Mouse (Mus musculus) testis, adult 2 months (tissue): ENCODE results near the gene Ska3. TPM values are rescaled to one million over a fixed set of nuclear protein-coding genes. Genes with fewer than 3 reads are reported as not detected.
"Not testable (repeated sequence)": the region's sequence is repeated elsewhere in the genome, so short reads cannot be mapped to it uniquely, and the experiment has no call there.

Source experiments
- H3K27ac ChIP-seq: fragments of 200-500 bp; 2 replicates; pipeline ENCODE4 v1.5.1; 2012; ENCODE audit warnings: low read depth, low read length; ENCODE audit not compliant: control insufficient read depth, insufficient read depth
- H3K27me3 ChIP-seq: fragments of 200-500 bp; 2 replicates; pipeline ENCODE4 v1.6.1; 2012; ENCODE audit warnings: mild to moderate bottlenecking, low read length, moderate library complexity; ENCODE audit not compliant: control insufficient read depth, insufficient read depth
- H3K36me3 ChIP-seq: fragments of 200-500 bp; 2 replicates; pipeline ENCODE4 v1.6.1; 2012; ENCODE audit warnings: mild to moderate bottlenecking, low read length; ENCODE audit not compliant: control insufficient read depth, insufficient read depth
- H3K4me1 ChIP-seq: fragments of 200-500 bp; 2 replicates; pipeline ENCODE4 v1.6.1; 2012; ENCODE audit warnings: low read length; ENCODE audit not compliant: control insufficient read depth, insufficient read depth
- H3K4me3 ChIP-seq: fragments of 200-500 bp; 2 replicates; pipeline ENCODE4 v1.5.1; 2012; ENCODE audit warnings: low read depth, mild to moderate bottlenecking, low read length, moderate library complexity, mixed read lengths; ENCODE audit not compliant: control insufficient read depth
- CTCF ChIP-seq: fragments of 200-500 bp; IDR thresholded peaks from 2 replicates; pipeline ENCODE4 v1.5.1; 2012; ENCODE audit warnings: low read depth, mild to moderate bottlenecking, inconsistent platforms, low read length, moderate library complexity; ENCODE audit not compliant: control insufficient read depth, insufficient read depth, insufficient replicate concordance
- POLR2A ChIP-seq: fragments of 200-500 bp; IDR thresholded peaks from 2 replicates; pipeline ENCODE4 v1.6.1; 2012; ENCODE audit warnings: low read depth, mild to moderate bottlenecking, inconsistent platforms, low read length, moderate library complexity; ENCODE audit not compliant: control insufficient read depth
- polyA plus RNA-seq: library from polyadenylated mRNA; depleted of rRNA; stranded (reverse); fragments of >200 nt; gene quantifications from 2 replicates; pipeline ENCODE4 v1.2.3, GENCODE M21; 2012; rRNA removed

Ska3 gene
- 2.5 TPM in 2 replicates for polyA plus RNA-seq

GRCm38 (mm10) chr14:57825788-57826751 lies at the start of gene Ska3, which contains the start of gene Mrpl57:
Gene Ska3 (minus strand): TSS chr14:57826185.
Gene Mrpl57 (plus strand): TSS chr14:57826234.
- H3K36me3 ChIP-seq = no peaks in the 10 kb centered on the region; the same call in 1 of the 2 replicates
- TF ChIP-seq CTCF (peak; percentile 10; the same call in 1 of the 2 replicates), POLR2A (peak; percentile 92)

DNA sequence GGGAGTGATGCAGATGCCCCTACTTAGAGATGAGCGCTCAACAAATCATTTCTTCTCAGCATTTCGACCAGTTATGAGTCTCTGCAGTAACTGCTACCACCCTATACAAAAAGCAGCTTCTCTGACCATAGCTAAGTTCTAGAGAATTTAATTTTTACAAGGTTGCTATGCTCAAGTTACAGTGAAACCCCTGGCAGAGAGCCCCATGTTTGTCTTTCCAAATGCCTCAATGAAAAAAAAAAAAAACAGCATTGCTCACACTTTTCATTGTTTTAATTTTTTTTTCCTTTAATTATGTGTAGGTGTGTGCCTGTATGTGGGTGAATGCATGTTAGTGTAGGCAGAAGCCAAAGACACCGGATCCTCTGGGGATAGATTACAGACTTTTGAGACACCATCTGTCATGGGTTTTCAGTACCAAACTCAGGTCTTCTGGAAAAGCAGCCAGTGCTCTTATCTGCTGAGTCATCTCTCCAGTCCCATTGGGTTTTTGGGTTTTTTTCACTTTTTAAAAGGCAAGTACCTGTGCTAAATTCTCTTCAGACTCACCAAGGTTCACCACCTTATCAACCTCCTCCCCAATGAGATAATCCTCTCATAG lies 40.8 kb upstream of the Ska3 start:
- no peak overlapping the region for H3K4me3 ChIP-seq
- H3K27me3 ChIP-seq = no peaks in the 10 kb centered on the region
- H3K27ac ChIP-seq = no peak overlapping the region
- H3K36me3 ChIP-seq = no peaks in the 10 kb centered on the region
- TF ChIP-seq POLR2A (no peak), CTCF (no peak)
- H3K4me1 ChIP-seq = no peaks in the 10 kb centered on the region

More at GRCm38 (mm10) chr14:57825788-57826751, at the start of gene Ska3, which contains the start of gene Mrpl57:
- Histone ChIP-seq H3K4me1 (no peaks in the 10 kb centered on the region), H3K4me3 (peak within 1 kb of the TSS; percentile 94), H3K27me3 (no peaks in the 10 kb centered on the region), H3K27ac (peak within 1 kb of the TSS; percentile 97)

GRCm38 (mm10) chr14:57865256-57865655 lies 39.3 kb upstream of the Ska3 start:
- Histone ChIP-seq H3K36me3 (no peaks in the 10 kb centered on the region), H3K4me3 (no peak overlapping the region), H3K27me3 (no peaks in the 10 kb centered on the region), H3K27ac (no peak overlapping the region), H3K4me1 (no peaks in the 10 kb centered on the region)
- TF ChIP-seq CTCF = no peak
- no peak for TF ChIP-seq POLR2A

DNA sequence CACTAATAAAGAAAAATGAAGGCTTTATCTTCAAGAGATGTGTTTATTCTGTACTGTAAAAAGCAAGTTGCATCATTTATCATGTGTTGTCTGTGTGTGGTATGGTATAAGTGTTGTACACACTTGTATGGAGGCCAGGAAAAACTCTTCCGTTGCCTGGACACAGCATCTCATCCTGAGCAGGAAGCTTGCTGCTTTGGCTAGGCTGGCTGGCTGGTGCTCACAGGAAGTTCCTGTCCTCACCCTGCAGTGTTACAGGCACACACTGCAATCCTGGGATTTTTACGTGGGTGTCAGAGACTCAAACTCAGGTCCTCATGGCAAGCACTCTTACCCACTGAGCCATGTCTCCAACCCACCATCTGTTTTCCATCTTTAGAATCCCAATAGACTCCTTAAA lies 37.1 kb upstream of the Ska3 start:
- no peaks in the 10 kb centered on the region for H3K36me3 ChIP-seq
- no peaks in the 10 kb centered on the region for H3K27me3 ChIP-seq
- no peak for TF ChIP-seq POLR2A
- TF ChIP-seq CTCF = no peak
- no peaks in the 10 kb centered on the region for H3K4me1 ChIP-seq
- no peak overlapping the region for H3K4me3 ChIP-seq
- no peak overlapping the region for H3K27ac ChIP-seq

- H3K27ac ChIP-seq = no peak overlapping the region
- TF ChIP-seq POLR2A = no peak
- TF ChIP-seq CTCF = no peak
- H3K4me3 ChIP-seq = no peak overlapping the region
- H3K4me1 ChIP-seq = no peaks in the 10 kb centered on the region
- H3K27me3 ChIP-seq = no peaks in the 10 kb centered on the region
- H3K36me3 ChIP-seq = no peaks in the 10 kb centered on the region
These were observed 36.0 kb upstream of the Ska3 start for GRCm38 (mm10) chr14:57861987-57862412.

DNA sequence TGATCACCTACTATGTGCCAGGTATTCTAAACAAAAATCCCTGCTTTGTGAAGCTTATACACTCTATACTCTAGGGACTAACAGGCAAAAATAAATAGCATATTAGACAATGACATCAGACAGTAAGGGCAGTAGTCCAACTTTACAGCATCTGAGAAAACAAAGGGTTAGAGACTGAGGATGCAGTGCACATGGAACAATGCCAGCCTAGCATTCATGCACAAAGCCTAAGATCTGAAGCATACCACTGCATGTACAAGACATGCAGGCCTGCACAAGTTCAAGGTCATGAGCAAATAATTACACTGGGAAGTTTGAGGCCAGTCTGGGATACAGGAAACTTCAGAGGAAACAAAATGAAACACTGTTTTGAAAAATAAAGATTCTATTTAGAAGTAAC lies 33.5 kb upstream of the Ska3 start:
- Histone ChIP-seq H3K4me3 (no peak overlapping the region), H3K4me1 (no peaks in the 10 kb centered on the region), H3K27ac (no peak overlapping the region), H3K36me3 (no peaks in the 10 kb centered on the region), H3K27me3 (no peaks in the 10 kb centered on the region)
- TF ChIP-seq POLR2A (no peak), CTCF (no peak)

DNA sequence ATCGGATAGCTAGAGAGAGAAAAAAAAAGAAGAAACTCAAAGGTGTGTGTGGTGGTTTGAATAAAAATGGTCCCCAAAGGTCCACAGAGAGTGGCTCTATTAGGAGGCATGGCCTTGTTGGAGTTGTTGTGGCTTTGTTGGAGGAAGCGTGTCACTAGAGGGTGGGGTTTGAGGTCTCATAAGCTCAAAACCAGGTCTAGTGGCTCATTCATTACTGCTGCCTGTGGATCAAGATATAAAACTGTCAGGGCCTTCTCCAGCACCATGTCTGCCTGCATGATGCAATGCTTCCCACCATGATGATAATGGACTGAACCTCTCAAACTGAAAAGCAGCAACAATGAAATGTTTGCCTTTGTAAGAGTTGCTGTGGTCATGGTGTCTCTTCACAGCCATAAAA lies 32.6 kb upstream of the Ska3 start:
- H3K36me3 ChIP-seq = no peaks in the 10 kb centered on the region
- no peaks in the 10 kb centered on the region for H3K27me3 ChIP-seq
- no peak overlapping the region for H3K4me3 ChIP-seq
- H3K27ac ChIP-seq = no peak overlapping the region
- TF ChIP-seq POLR2A (no peak), CTCF (no peak)
- H3K4me1 ChIP-seq = no peaks in the 10 kb centered on the region

GRCm38 (mm10) chr14:57856037-57856436 lies 30.1 kb upstream of the Ska3 start:
- not testable (repeated sequence) for H3K27ac ChIP-seq, H3K4me1 ChIP-seq, H3K27me3 ChIP-seq, H3K4me3 ChIP-seq, H3K36me3 ChIP-seq
